Mouse (Mus musculus) skeletal muscle tissue, adult 2 months (tissue): ENCODE data around the gene Arpc5l.
"Not testable (repeated sequence)": the region's sequence is repeated elsewhere in the genome, so short reads cannot be mapped to it uniquely, and the experiment has no call there.

ENCODE experiments used
- DNase-seq: peaks from one replicate; pipeline ENCODE4 v3.0.0-alpha.2; 2012; ENCODE audit warnings: low read depth, low spot score

The Arpc5l gene

GRCm38 (mm10) chr2:38999910-39000586, 5.1 kb upstream of the Arpc5l start:
- no peak for DNase-seq

GRCm38 (mm10) chr2:39000587-39000919, 4.6 kb upstream of the Arpc5l start:
- no peak for DNase-seq

- no peak for DNase-seq
Measured at GRCm38 (mm10) chr2:39001866-39002265, 3.3 kb upstream of the Arpc5l start.

GRCm38 (mm10) chr2:39003106-39003505, 2.0 kb upstream of the Arpc5l start:
- DNase-seq = no peak

- no peak for DNase-seq
Measured at GRCm38 (mm10) chr2:39003512-39003911, 1.6 kb upstream of the Arpc5l start.

GRCm38 (mm10) chr2:39004372-39004771, 776 bp upstream of the Arpc5l start:
- DNase-seq = no peak

GRCm38 (mm10) chr2:39005574-39006079, 479 bp downstream of the Arpc5l start, which contains the start of gene Rpl35:
Gene Rpl35 (minus strand): TSS chr2:39005624.
- no peak for DNase-seq

- no peak for DNase-seq
Measured at GRCm38 (mm10) chr2:39006149-39006730, 1.1 kb downstream of the Arpc5l start.

- DNase-seq = peak; percentile 89
Measured at GRCm38 (mm10) chr2:39007865-39008264, 2.7 kb downstream of the Arpc5l start.

GRCm38 (mm10) chr2:39008350-39008851, 3.3 kb downstream of the Arpc5l start:
- DNase-seq = no peak

GRCm38 (mm10) chr2:39008954-39009365, 3.8 kb downstream of the Arpc5l start:
- DNase-seq = no peak

- not testable (repeated sequence) for DNase-seq
Measured at GRCm38 (mm10) chr2:39010144-39010543, 5.0 kb downstream of the Arpc5l start.

GRCm38 (mm10) chr2:39011264-39011663, 6.1 kb downstream of the Arpc5l start:
- DNase-seq = peak; percentile 78

GRCm38 (mm10) chr2:39011971-39012370, 6.8 kb downstream of the Arpc5l start:
- DNase-seq = no peak

- DNase-seq = no peak
Measured at GRCm38 (mm10) chr2:39012768-39013279, 7.7 kb downstream of the Arpc5l start.

GRCm38 (mm10) chr2:39016581-39016980, 11.4 kb downstream of the Arpc5l start:
- DNase-seq = no peak

- no peak for DNase-seq
Measured at GRCm38 (mm10) chr2:39020004-39020403, 14.9 kb downstream of the Arpc5l start.

GRCm38 (mm10) chr2:39031611-39032010, 26.5 kb downstream of the Arpc5l start:
- no peak for DNase-seq

GRCm38 (mm10) chr2:39040215-39040614, 35.1 kb downstream of the Arpc5l start:
- no peak for DNase-seq

- DNase-seq = no peak
Measured at GRCm38 (mm10) chr2:39048515-39048914, 43.4 kb downstream of the Arpc5l start.

GRCm38 (mm10) chr2:39064687-39065399, 59.7 kb downstream of the Arpc5l start:
- DNase-seq = no peak
